10 mouse cellular contexts compared by ENCODE assay signal in the genomic region with DNA sequence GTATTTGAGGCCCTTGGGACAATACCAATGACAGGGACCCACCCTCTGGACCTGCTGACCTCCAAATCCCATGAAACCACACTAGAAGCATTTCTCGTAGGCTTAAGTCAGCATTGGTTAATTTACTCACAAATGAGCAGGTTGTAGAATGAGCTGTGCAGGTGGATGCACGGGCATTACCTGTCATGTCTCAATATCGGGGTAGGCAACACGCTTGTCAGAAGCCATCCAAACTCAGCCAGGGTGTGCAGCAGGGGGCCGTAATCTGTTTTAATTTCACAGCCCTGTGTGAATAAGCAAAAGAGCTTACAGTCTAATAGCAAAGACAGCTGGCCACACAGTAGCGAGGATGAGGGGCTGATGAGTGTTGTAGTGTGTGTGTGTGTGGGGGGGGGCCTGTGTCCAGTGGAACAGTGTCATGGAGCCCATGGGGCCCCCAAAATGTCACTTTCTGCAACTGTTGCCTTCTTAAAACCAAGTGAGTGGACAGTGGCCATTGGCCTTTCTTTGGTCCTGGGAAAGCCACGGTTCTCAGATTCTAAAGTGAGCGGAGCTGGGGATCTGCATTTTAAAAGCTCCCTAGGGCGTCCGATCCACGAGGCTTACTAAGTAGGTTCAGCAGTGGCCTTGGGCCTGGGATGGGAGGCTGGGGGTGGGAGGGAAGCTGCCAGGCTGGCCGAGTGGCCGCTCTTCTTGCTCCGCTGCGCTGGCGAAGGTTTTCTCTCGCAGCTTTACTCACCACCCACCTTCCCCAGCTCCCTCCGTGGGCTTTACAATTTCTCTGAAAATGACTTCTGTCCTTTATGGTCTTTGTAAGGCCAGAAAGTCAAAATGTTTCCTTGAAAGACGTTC. TPM values are rescaled to one million over a fixed set of nuclear protein-coding genes. Genes with fewer than 3 reads are reported as not detected.
DNase-seq lines count a peak whose midpoint lies in the region; ATAC-seq lines count a peak whose summit lies in the region.
"Had no signal": no experiment of that assay in that cellular context is flagged by ENCODE, and none has a peak within 500 bp of the region (broad histone marks: within the 10 kb centered on the region; RNA-seq: fewer than 3 reads in every experiment).

No protein-coding gene starts in this region.

- H3K27me3 ChIP-seq in forebrain, embryonic 12.5 days = peaks cover 15% of the 10 kb centered on the region
- no peaks in the 10 kb centered on the region for H3K27me3 ChIP-seq in forebrain, embryonic 14.5 days (replicated peaks; ENCODE audit: control insufficient read depth, insufficient read depth, low read length)
- no peaks in the 10 kb centered on the region for H3K27me3 ChIP-seq in hindbrain, embryonic 16.5 days (replicated peaks; ENCODE audit: control insufficient read depth, insufficient read depth, low read length)
- H3K27me3 ChIP-seq in neural tube, embryonic 15.5 days (replicated peaks) = no peaks in the 10 kb centered on the region
- H3K27me3 ChIP-seq: limb, embryonic 15.5 days had no signal

- DNase-seq in forebrain, embryonic 14.5 days (ENCODE audit: low spot score) = no peak
- DNase-seq in retina, postnatal 1 day = peak; percentile 51
- DNase-seq in retina, embryonic 14.5 days (ENCODE audit: low spot score) = no peak
- no peak for DNase-seq in cerebellum, adult 8-10 months

- no peak overlapping the region for H3K4me3 ChIP-seq in forebrain, embryonic 12.5 days (replicated peaks)
- H3K4me3 ChIP-seq in forebrain, embryonic 14.5 days (ENCODE audit: low read depth, low read length) = no peak overlapping the region
- no peak overlapping the region for H3K4me3 ChIP-seq in hindbrain, embryonic 16.5 days (ENCODE audit: low read length)
- H3K4me3 ChIP-seq in neural tube, embryonic 15.5 days (replicated peaks) = no peak overlapping the region
- H3K4me3 ChIP-seq: limb, embryonic 15.5 days had no signal

- no peaks in the 10 kb centered on the region for H3K9me3 ChIP-seq in forebrain, embryonic 12.5 days
- no peaks in the 10 kb centered on the region for H3K9me3 ChIP-seq in forebrain, embryonic 14.5 days (replicated peaks; ENCODE audit: control insufficient read depth, low read length)
- H3K9me3 ChIP-seq in hindbrain, embryonic 16.5 days (ENCODE audit: control insufficient read depth, low read length) = no peaks in the 10 kb centered on the region
- H3K9me3 ChIP-seq in neural tube, embryonic 15.5 days (replicated peaks) = no peaks in the 10 kb centered on the region
- H3K9me3 ChIP-seq: limb, embryonic 15.5 days had no signal

- H3K36me3 ChIP-seq in forebrain, embryonic 12.5 days (replicated peaks) = no peaks in the 10 kb centered on the region
- no peaks in the 10 kb centered on the region for H3K36me3 ChIP-seq in forebrain, embryonic 14.5 days (ENCODE audit: control insufficient read depth, insufficient read depth, low read length)
- no peaks in the 10 kb centered on the region for H3K36me3 ChIP-seq in hindbrain, embryonic 16.5 days (ENCODE audit: control insufficient read depth, insufficient read depth, low read length)
- no peaks in the 10 kb centered on the region for H3K36me3 ChIP-seq in neural tube, embryonic 15.5 days

- peak overlapping the region; percentile 15; the same call in 1 of the 2 replicates for H3K4me2 ChIP-seq in forebrain, embryonic 12.5 days
- no peak overlapping the region for H3K4me2 ChIP-seq in forebrain, embryonic 14.5 days (ENCODE audit: low read length)
- H3K4me2 ChIP-seq in hindbrain, embryonic 16.5 days (ENCODE audit: low read length) = peak overlapping the region; percentile 32
- H3K4me2 ChIP-seq in neural tube, embryonic 15.5 days = peak overlapping the region; percentile 34
- H3K4me2 ChIP-seq: limb, embryonic 15.5 days had no signal

- H3K9ac ChIP-seq in forebrain, embryonic 12.5 days = no peak overlapping the region
- no peak overlapping the region for H3K9ac ChIP-seq in forebrain, embryonic 14.5 days (ENCODE audit: low read length)
- no peak overlapping the region for H3K9ac ChIP-seq in hindbrain, embryonic 16.5 days (ENCODE audit: low read depth, low read length)
- H3K9ac ChIP-seq in neural tube, embryonic 15.5 days (replicated peaks) = no peak overlapping the region

- no peak for ATAC-seq in forebrain, embryonic 12.5 days (ENCODE audit: low FRiP score)
- no peak for ATAC-seq in forebrain, embryonic 14.5 days
- ATAC-seq in hindbrain, embryonic 16.5 days = peak; percentile 55
- no peak for ATAC-seq in neural tube, embryonic 15.5 days (ENCODE audit: low FRiP score)
- no peak for ATAC-seq in activated CD4-positive, CD25-positive, alpha-beta regulatory T cell, adult 4 months
- ATAC-seq: CD4-positive, CD25-positive, alpha-beta regulatory T cell, adult 4 months had no signal

- peaks cover 38% of the 10 kb centered on the region for H3K4me1 ChIP-seq in forebrain, embryonic 12.5 days
- 0 out of 2 replicates have a peak, but pooled peaks cover 13% of the 10 kb centered on the region for H3K4me1 ChIP-seq in forebrain, embryonic 14.5 days (ENCODE audit: control insufficient read depth, insufficient read depth, low read length)
- no peaks in the 10 kb centered on the region; the same call in 1 of the 2 replicates for H3K4me1 ChIP-seq in hindbrain, embryonic 16.5 days (ENCODE audit: control insufficient read depth, insufficient read depth, low read depth, low read length)
- H3K4me1 ChIP-seq in neural tube, embryonic 15.5 days = peaks cover 9% of the 10 kb centered on the region; the same call in 1 of the 2 replicates

- H3K27ac ChIP-seq in forebrain, embryonic 12.5 days = no peak overlapping the region
- no peak overlapping the region for H3K27ac ChIP-seq in forebrain, embryonic 14.5 days (ENCODE audit: low read depth, low read length)
- no peak overlapping the region for H3K27ac ChIP-seq in hindbrain, embryonic 16.5 days (ENCODE audit: low read depth, low read length)
- no peak overlapping the region for H3K27ac ChIP-seq in neural tube, embryonic 15.5 days (replicated peaks)
- H3K27ac ChIP-seq: limb, embryonic 15.5 days had no signal

- WGBS in forebrain, embryonic 12.5 days = 19% methylated on average over 19 of the region's 19 CpGs
- 23% methylated on average over 19 of the region's 19 CpGs for WGBS in forebrain, embryonic 14.5 days
- 23% methylated on average over 19 of the region's 19 CpGs for WGBS in hindbrain, embryonic 16.5 days
- 33% methylated on average over 19 of the region's 19 CpGs for WGBS in neural tube, embryonic 15.5 days

RNA-seq across cellular contexts. Expression of gene Rftn2, which starts 32.3 kb away (rescaled TPM):
- 10.8 and 11.4 TPM in 2 replicates for polyA plus RNA-seq in forebrain, embryonic 12.5 days (2016; fragmentation: Nextera tagmentation; extraction: Ambion mirVana)
- 12.1 and 12.2 TPM in 2 replicates for polyA plus RNA-seq in forebrain, embryonic 14.5 days (2014; fragmentation: Nextera tagmentation; extraction: Ambion mirVana)
- polyA plus RNA-seq in hindbrain, embryonic 16.5 days (2015; fragmentation: Nextera tagmentation; extraction: Ambion mirVana) = 13.0 and 15.5 TPM in 2 replicates
- 9.7 and 9.9 TPM in 2 replicates for polyA plus RNA-seq in neural tube, embryonic 15.5 days (2015; fragmentation: Nextera tagmentation; extraction: Ambion mirVana)
- polyA plus RNA-seq in activated CD4-positive, CD25-positive, alpha-beta regulatory T cell, adult 4 months (2017; shearing (Covaris generic)) = 1 to 10 TPM; 2.8 to 3.5 TPM

RNA-seq across cellular contexts. Expression of gene Mars2, which starts 42.7 kb away (rescaled TPM):
- polyA plus RNA-seq in forebrain, embryonic 12.5 days (2016; fragmentation: Nextera tagmentation; extraction: Ambion mirVana) = 4.0 and 4.7 TPM in 2 replicates
- 3.0 and 4.5 TPM in 2 replicates for polyA plus RNA-seq in forebrain, embryonic 14.5 days (2014; fragmentation: Nextera tagmentation; extraction: Ambion mirVana)
- polyA plus RNA-seq in hindbrain, embryonic 16.5 days (2015; fragmentation: Nextera tagmentation; extraction: Ambion mirVana) = 3.5 and 3.7 TPM in 2 replicates
- polyA plus RNA-seq in neural tube, embryonic 15.5 days (2015; fragmentation: Nextera tagmentation; extraction: Ambion mirVana) = 2.4 and 2.5 TPM in 2 replicates
- 1 to 10 TPM; 2.6 to 2.7 TPM for polyA plus RNA-seq in activated CD4-positive, CD25-positive, alpha-beta regulatory T cell, adult 4 months (2017; shearing (Covaris generic))
